Mouse (Mus musculus): ENCODE data around the gene Vav1. TPM values are rescaled to one million over a fixed set of nuclear protein-coding genes. Genes with fewer than 3 reads are reported as not detected.

Gene Vav1
- polyA plus RNA-seq, 2 experiments from 2014 or later = 74.1 to 83.7 TPM

GRCm38 (mm10) chr17:57339298-57339697 is 60.4 kb downstream of the Vav1 start:
- no peak for ATAC-seq

- ATAC-seq = no peak
Observed at GRCm38 (mm10) chr17:57341568-57341967, 62.7 kb downstream of the Vav1 start.

- ATAC-seq = no peak
Observed at GRCm38 (mm10) chr17:57344029-57344707, 65.3 kb downstream of the Vav1 start.

GRCm38 (mm10) chr17:57347017-57347416 is 68.1 kb downstream of the Vav1 start:
- no peak for ATAC-seq

GRCm38 (mm10) chr17:57347781-57348180 is 68.9 kb downstream of the Vav1 start:
- no peak for ATAC-seq

GRCm38 (mm10) chr17:57349067-57349466 is 70.2 kb downstream of the Vav1 start:
- ATAC-seq = no peak

GRCm38 (mm10) chr17:57350212-57350611 is 71.3 kb downstream of the Vav1 start:
- ATAC-seq = no peak

GRCm38 (mm10) chr17:57351107-57351506 is 72.2 kb downstream of the Vav1 start:
- ATAC-seq = no peak

GRCm38 (mm10) chr17:57358441-57358840 is 79.5 kb downstream of the Vav1 start, which contains the start of gene Adgre1:
Gene Adgre1 (plus strand): TSS chr17:57358691.
- ATAC-seq = no peak

- no peak for ATAC-seq
Observed at GRCm38 (mm10) chr17:57359485-57360241, 80.8 kb downstream of the Vav1 start.

Other genes starting within 250 kb of the Vav1 start
- gene Khsrp, start 247.6 kb upstream of the Vav1 start, polyA plus RNA-seq (2017; shearing (Covaris generic)) = 10 to 100 TPM; 19.6 to 30.9 TPM
- not detected for gene Slc25a41, start 237.4 kb upstream of the Vav1 start, polyA plus RNA-seq (2017; shearing (Covaris generic))
- gene Crb3, start 220.0 kb upstream of the Vav1 start, polyA plus RNA-seq (2017; shearing (Covaris generic)) = under 1 TPM; 0.46 to 0.73 TPM
- gene Slc25a23, start 219.2 kb upstream of the Vav1 start, polyA plus RNA-seq (2017; shearing (Covaris generic)) = 1 to 10 TPM; 1.5 to 3.2 TPM
- gene Dennd1c, start 200.6 kb upstream of the Vav1 start, polyA plus RNA-seq (2017; shearing (Covaris generic)) = 100 to 1,000 TPM; 205 to 208 TPM
- 1 to 10 TPM; 3.5 to 4.2 TPM for gene Tubb4a, start 191.3 kb upstream of the Vav1 start, polyA plus RNA-seq (2017; shearing (Covaris generic))
- 1 to 10 TPM; 9.0 to 9.9 TPM for gene Tnfsf9, start 173.8 kb upstream of the Vav1 start, polyA plus RNA-seq (2017; shearing (Covaris generic))
- gene Cd70, start 129.3 kb upstream of the Vav1 start, polyA plus RNA-seq (2017; shearing (Covaris generic)) = 1 to 10 TPM; 1.1 to 2.1 TPM
- 10 to 100 TPM in 1 of 2 experiments, 1 to 10 TPM in 1; 7.9 to 12.8 TPM for gene Tnfsf14, start 84.9 kb upstream of the Vav1 start, polyA plus RNA-seq (2017; shearing (Covaris generic))
- gene C3, start 51.0 kb upstream of the Vav1 start, polyA plus RNA-seq (2017; shearing (Covaris generic)) = under 1 TPM in 1 of 2 experiments, not detected in 1; 0.41 TPM
- gene Gpr108, start 30.7 kb upstream of the Vav1 start, polyA plus RNA-seq (2017; shearing (Covaris generic)) = 10 to 100 TPM; 46.4 to 55.8 TPM
- gene Trip10, start 29.6 kb upstream of the Vav1 start, polyA plus RNA-seq (2017; shearing (Covaris generic)) = 1 to 10 TPM; 1.7 to 2.5 TPM
- under 1 TPM in 1 of 2 experiments, not detected in 1; 0.24 TPM for gene Adgre1, start 79.6 kb downstream of the Vav1 start, polyA plus RNA-seq (2017; shearing (Covaris generic))

All from activated CD4-positive, CD25-positive, alpha-beta regulatory T cell, adult 4 months (primary cell).